Mouse (Mus musculus) lung, adult 2 months (tissue): Measurements from ENCODE around the gene Tdrd3. TPM values are rescaled to one million over a fixed set of nuclear protein-coding genes. Genes with fewer than 3 reads are reported as not detected.

Experiments
- DNase-seq: peaks from one replicate; pipeline ENCODE4 v3.0.0; 2022
- H3K4me1 ChIP-seq: fragments of 200-500 bp; 2 replicates; pipeline ENCODE4 v1.6.1; 2011; ENCODE audit warnings: low read length; ENCODE audit not compliant: control insufficient read depth, insufficient read depth
- H3K4me3 ChIP-seq: fragments of 200-500 bp; replicated peaks from 2 replicates; pipeline ENCODE3; 2011; ENCODE audit warnings: low read depth, mild to moderate bottlenecking, control low read depth, low read length; ENCODE audit errors: extremely low read depth
- CTCF ChIP-seq: fragments of 200-500 bp; IDR thresholded peaks from 2 replicates; pipeline ENCODE4 v1.5.1; 2011; ENCODE audit warnings: mild to moderate bottlenecking, low read length, control low read depth; ENCODE audit not compliant: insufficient read depth
- POLR2A ChIP-seq: fragments of 200-500 bp; IDR thresholded peaks from 2 replicates; pipeline ENCODE4 v1.6.1; 2011; ENCODE audit warnings: low read depth, mild to moderate bottlenecking, control low read depth, low read length, borderline replicate concordance; ENCODE audit errors: extremely low read depth
- WGBS: fragments of 180-500 bp; shearing (Covaris S2); methylation state at CpG from one replicate; pipeline ENCODE4 v1.1.7; 2018; 5-methylcytosine and 5-hydroxymethylcytosine counted together
- polyA plus RNA-seq: library from polyadenylated mRNA; depleted of rRNA; stranded (reverse); fragments of >200 nt; gene quantifications from 2 replicates; pipeline ENCODE4 v1.2.3, GENCODE M21; 2012; rRNA removed

Gene Tdrd3
- polyA plus RNA-seq, result 2.8 and 4.8 TPM in 2 replicates

DNA sequence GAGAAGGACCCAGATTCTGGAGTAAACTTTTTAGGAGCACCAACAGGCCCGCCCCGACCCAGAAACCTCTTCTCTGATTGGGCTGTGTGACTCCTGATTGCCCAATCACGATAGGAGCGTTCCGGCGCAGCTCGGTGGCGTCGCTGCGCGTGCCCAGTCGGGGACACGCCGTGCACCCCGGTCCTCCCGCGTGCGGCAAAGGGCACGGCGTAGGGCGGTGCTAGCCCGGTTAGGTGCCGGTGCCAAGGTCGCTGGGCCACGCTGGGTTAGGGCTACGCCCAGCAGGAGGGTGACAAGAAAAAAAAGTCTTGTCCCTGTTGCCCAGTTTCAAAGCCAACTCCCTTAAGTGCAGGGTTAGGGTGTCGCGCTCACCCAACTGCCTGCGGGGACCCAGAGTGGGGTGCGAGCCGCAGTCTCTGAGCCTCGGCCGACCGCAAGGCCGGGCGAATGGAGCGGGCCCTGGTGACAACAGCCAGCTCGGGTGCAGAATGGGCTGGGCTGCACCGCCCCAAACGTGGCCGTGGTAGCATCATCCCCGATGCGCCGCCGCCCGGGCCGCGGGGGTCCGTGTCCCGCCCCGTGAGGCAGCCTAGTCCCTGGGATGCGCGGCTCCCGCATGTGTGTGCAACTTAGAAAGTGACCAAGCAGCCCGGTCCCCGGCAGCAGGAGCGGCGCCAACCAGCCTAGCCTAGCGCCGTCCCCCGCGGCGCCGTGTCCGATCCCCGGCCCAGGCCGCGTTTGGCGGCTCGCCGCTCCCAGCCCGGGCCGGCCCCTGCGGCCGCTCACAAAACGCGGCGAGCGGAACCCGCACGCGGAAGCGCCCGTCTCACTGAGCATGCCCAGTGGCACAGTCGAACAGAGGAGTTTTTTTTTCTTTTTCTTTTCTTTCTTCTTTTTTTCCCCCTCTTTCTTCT, at the start of gene Tdrd3:
TSS of gene Tdrd3 (plus strand) at position 832 of the 914 bp plus-strand sequence.
- peak; percentile 93 for DNase-seq
- H3K4me3 ChIP-seq, result peak within 1 kb of the TSS; percentile 76
- peaks cover 5% of the 10 kb centered on the region for H3K4me1 ChIP-seq
- peak; percentile 84 for TF ChIP-seq POLR2A
- no peak for TF ChIP-seq CTCF
- WGBS, result under 1% methylated on average over 85 of the region's 85 CpGs

- TF ChIP-seq POLR2A (no peak), CTCF (no peak)
- 0 out of 2 replicates have a peak, but pooled peaks cover 2% of the 10 kb centered on the region for H3K4me1 ChIP-seq
- no peak for DNase-seq
- no peak overlapping the region for H3K4me3 ChIP-seq
- 28% methylated on average over 3 of the region's 3 CpGs for WGBS
Measured at GRCm38 (mm10) chr14:87367169-87367568, 49.3 kb upstream of the Tdrd3 start.

DNA sequence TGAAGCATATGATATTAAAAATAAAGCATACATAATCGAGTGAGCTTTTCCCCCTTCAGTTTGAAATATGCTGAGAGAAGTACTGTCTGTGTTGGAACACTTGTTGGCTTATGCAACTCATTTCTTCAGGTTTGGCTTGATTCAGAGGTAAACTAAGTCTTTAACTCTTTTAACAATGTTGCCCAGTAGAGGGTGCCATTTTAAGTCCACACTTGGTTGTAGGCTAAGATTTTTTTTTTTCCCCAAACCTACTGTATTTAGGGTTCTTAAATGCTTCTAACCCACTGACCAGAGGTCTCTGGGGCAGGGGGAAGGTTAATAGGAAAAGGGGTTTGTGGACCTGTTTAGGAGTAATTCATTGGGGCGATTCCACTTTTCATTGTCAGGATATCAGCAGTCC, 33.4 kb upstream of the Tdrd3 start:
- Histone ChIP-seq H3K4me1 (no peaks in the 10 kb centered on the region), H3K4me3 (no peak overlapping the region)
- no peak for TF ChIP-seq CTCF
- no peak for TF ChIP-seq POLR2A
- 64% methylated on average over 2 of the region's 2 CpGs for WGBS
- DNase-seq, result no peak

DNA sequence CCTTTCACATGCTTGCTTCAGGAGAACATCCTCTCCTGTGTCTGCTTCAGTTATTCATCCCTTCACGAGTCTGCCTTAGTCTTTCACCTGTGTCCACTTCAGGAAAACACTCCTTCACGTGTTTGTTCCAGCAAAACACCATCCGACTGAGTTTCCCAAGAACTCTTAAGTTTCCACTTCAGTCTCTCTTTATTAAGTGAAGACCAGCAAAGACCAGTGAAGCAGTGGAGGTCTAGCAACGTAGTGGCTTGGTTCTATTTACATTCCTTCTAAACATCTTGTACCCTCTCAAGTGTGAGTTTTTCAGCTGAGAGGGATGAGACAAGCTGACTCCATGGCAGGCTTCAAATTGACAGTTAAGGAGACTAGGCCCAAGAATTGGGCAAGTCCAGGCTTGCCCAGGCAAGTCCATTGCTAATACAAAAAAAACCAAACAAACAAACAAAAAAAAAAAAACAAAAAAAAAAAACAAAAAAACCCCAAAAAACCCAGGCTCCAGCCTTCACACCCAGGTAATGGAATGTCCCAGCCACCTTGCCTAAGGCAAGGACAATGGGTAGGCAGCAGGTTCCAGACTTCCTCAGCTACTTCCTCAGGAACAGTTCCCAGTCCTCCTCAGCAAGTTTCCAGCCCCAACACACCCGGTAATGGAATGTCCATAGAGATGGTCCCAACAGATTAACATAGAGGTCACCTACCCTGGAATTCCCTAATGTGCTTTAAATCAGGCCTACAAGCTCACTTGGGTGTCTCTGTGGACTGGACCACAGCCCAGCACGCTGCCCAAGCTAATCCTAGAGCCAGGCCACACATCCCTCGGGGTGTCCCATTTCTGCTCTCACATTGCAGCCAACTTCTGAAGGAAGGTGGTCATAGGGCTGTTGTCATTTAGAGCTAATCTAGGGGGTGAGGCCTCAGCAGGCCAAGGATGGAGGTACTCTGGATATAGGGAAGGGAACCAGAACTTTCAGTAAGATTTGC, 31.9 kb upstream of the Tdrd3 start:
- no peak for TF ChIP-seq POLR2A
- TF ChIP-seq CTCF, result no peak
- 71% methylated on average over 7 of the region's 7 CpGs for WGBS
- no peak overlapping the region for H3K4me3 ChIP-seq
- DNase-seq, result peak; percentile 5
- no peaks in the 10 kb centered on the region for H3K4me1 ChIP-seq

DNA sequence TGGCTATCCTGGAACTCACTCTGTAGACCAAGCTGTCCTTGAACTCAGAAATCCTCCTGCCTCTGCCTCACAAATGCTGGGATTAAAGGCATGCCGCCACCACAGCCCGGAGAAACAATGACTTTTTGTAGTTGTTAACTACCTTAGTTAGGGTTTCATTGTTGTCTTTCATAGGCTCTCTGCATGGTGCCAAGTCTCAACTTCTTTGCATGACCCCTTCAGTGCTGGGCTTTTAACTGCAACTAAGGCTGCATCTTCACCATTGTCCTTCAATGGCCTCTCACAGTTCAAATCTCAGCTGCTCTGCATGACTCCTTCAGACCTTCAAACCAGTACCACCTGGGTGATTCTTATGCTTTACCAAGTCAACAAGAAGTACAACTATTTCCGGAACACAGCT, 23.3 kb upstream of the Tdrd3 start:
- TF ChIP-seq POLR2A (no peak), CTCF (no peak)
- DNase-seq, result no peak
- 95% methylated on average over 3 of the region's 3 CpGs for WGBS
- H3K4me3 ChIP-seq, result no peak overlapping the region
- no peaks in the 10 kb centered on the region for H3K4me1 ChIP-seq

GRCm38 (mm10) chr14:87396643-87397042, 19.8 kb upstream of the Tdrd3 start:
- 69% methylated on average over 5 of the region's 5 CpGs for WGBS
- no peak for DNase-seq
- no peak overlapping the region for H3K4me3 ChIP-seq
- TF ChIP-seq POLR2A (no peak), CTCF (no peak)
- H3K4me1 ChIP-seq, result no peaks in the 10 kb centered on the region

- TF ChIP-seq CTCF, result no peak
- no peak for TF ChIP-seq POLR2A
- Histone ChIP-seq H3K4me1 (peaks cover 5% of the 10 kb centered on the region; the same call in 1 of the 2 replicates), H3K4me3 (peak overlapping the region; percentile 63)
- DNase-seq, result no peak
- WGBS, result under 1% methylated on average over 11 of the region's 11 CpGs
Measured at GRCm38 (mm10) chr14:87415486-87415807, 992 bp upstream of the Tdrd3 start.

- no peak for TF ChIP-seq CTCF
- no peak for TF ChIP-seq POLR2A
- peaks cover 5% of the 10 kb centered on the region for H3K4me1 ChIP-seq
- DNase-seq, result peak; percentile 60
- H3K4me3 ChIP-seq, result peak overlapping the region; percentile 76
- WGBS, result 1% methylated on average over 89 of the region's 109 CpGs
Measured at GRCm38 (mm10) chr14:87416755-87417690, 584 bp downstream of the Tdrd3 start.
